Mouse (Mus musculus): ENCODE results near the gene Mrpl24. TPM values are rescaled to one million over a fixed set of nuclear protein-coding genes. Genes with fewer than 3 reads are reported as not detected.
A peak's percentile ranks its signal among the peaks of the same experiment; 100 is the strongest.
"Not testable (repeated sequence)": the region's sequence is repeated elsewhere in the genome, so short reads cannot be mapped to it uniquely, and the experiment has no call there.

The Mrpl24 gene
- polyA plus RNA-seq, 1 experiment from 2014 or later = 48.3 TPM

DNA sequence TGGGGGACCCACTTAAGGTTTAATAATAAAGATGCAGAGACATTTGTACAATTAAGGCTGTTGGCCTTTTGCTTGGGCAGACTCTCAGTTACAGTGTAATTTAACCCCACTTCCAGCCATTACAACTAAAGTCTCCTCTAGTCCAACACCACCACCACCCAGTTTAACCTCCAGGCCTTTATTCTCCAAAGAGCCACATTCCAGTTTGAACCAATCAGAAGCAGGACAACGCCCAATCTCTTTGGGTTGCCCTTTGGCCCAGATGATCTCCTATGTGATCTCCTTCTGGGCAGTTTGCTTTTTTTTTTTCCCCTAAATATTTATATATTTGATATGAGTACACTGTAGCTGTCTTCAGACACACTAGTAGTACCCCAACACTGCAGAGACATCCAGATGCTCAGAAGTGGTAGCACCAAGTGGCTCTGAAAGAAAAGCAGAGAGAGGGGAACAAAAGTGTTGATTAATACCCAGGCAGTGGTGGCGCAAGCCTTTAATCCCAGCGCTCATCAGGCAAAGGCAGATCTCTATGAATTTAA lies 25.9 kb upstream of the Mrpl24 start:
- 83% methylated on average over 3 of the region's 3 CpGs for WGBS
- H3K27ac ChIP-seq (ENCODE audit: low read depth, low read length) = no peak overlapping the region
- no peaks in the 10 kb centered on the region for H3K4me1 ChIP-seq (ENCODE audit: control insufficient read depth, insufficient read depth, low read depth, low read length)
- ATAC-seq = no peak
- no peak overlapping the region for H3K4me2 ChIP-seq (ENCODE audit: low read length)
- no peak overlapping the region for H3K9ac ChIP-seq (ENCODE audit: low read depth, low read length)
- H3K4me3 ChIP-seq (ENCODE audit: low read length) = no peak overlapping the region
- no peaks in the 10 kb centered on the region for H3K9me3 ChIP-seq (ENCODE audit: control insufficient read depth, low read length)
- H3K27me3 ChIP-seq (replicated peaks; ENCODE audit: control insufficient read depth, insufficient read depth, low read length) = no peaks in the 10 kb centered on the region
- no peaks in the 10 kb centered on the region for H3K36me3 ChIP-seq (ENCODE audit: control insufficient read depth, insufficient read depth, low read length)

DNA sequence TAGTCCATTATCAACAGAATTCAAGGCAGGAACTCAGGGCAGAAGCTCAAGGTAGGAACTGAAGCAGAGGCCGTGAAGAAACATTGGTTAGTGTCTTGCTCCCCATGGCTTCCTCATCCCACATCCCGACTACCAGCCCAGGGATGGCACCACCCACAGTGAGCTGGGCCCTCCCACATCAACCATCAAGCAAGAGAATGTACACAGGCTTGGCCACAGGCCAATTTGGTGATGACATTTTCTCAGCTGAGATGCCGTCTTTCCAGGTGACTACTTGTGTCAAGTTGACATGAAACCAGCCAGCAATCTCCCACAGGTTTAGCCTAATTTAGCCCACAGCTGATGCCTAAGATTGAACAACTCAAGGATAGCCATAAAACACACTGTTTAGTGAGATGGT lies 20.0 kb upstream of the Mrpl24 start:
- Histone ChIP-seq H3K9me3 (ENCODE audit: control insufficient read depth, low read length) (no peaks in the 10 kb centered on the region), H3K4me3 (ENCODE audit: low read length) (no peak overlapping the region), H3K27me3 (replicated peaks; ENCODE audit: control insufficient read depth, insufficient read depth, low read length) (no peaks in the 10 kb centered on the region), H3K9ac (ENCODE audit: low read depth, low read length) (no peak overlapping the region), H3K36me3 (ENCODE audit: control insufficient read depth, insufficient read depth, low read length) (no peaks in the 10 kb centered on the region), H3K4me2 (ENCODE audit: low read length) (no peak overlapping the region), H3K4me1 (ENCODE audit: control insufficient read depth, insufficient read depth, low read depth, low read length) (no peaks in the 10 kb centered on the region), H3K27ac (ENCODE audit: low read depth, low read length) (no peak overlapping the region)
- 73% methylated on average over 3 of the region's 3 CpGs for WGBS
- ATAC-seq = no peak

DNA sequence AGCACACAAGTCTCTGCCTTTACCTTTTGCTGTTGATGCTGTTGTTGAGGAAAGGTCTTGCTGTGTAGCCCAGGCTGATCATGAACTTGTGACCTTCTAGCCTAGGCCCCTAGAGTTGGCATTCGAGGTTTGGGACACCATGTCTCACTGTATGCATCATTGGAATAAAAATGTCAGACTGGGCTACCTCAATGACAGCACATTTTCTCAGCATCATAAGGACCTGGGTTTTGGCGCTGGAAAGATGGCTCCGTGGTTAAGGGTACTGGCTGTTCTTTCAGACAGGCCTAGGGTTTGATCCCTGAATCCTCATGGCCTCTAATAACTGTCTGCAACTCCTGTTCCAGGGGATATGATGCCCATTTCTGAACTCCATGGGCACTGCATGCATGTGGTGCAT lies 19.5 kb upstream of the Mrpl24 start:
- Histone ChIP-seq H3K9ac (ENCODE audit: low read depth, low read length) (no peak overlapping the region), H3K9me3 (ENCODE audit: control insufficient read depth, low read length) (no peaks in the 10 kb centered on the region), H3K4me3 (ENCODE audit: low read length) (no peak overlapping the region), H3K36me3 (ENCODE audit: control insufficient read depth, insufficient read depth, low read length) (no peaks in the 10 kb centered on the region), H3K4me2 (ENCODE audit: low read length) (no peak overlapping the region), H3K4me1 (ENCODE audit: control insufficient read depth, insufficient read depth, low read depth, low read length) (no peaks in the 10 kb centered on the region), H3K27ac (ENCODE audit: low read depth, low read length) (no peak overlapping the region), H3K27me3 (replicated peaks; ENCODE audit: control insufficient read depth, insufficient read depth, low read length) (no peaks in the 10 kb centered on the region)
- ATAC-seq = no peak
- 80% methylated on average over 3 of the region's 3 CpGs for WGBS

DNA sequence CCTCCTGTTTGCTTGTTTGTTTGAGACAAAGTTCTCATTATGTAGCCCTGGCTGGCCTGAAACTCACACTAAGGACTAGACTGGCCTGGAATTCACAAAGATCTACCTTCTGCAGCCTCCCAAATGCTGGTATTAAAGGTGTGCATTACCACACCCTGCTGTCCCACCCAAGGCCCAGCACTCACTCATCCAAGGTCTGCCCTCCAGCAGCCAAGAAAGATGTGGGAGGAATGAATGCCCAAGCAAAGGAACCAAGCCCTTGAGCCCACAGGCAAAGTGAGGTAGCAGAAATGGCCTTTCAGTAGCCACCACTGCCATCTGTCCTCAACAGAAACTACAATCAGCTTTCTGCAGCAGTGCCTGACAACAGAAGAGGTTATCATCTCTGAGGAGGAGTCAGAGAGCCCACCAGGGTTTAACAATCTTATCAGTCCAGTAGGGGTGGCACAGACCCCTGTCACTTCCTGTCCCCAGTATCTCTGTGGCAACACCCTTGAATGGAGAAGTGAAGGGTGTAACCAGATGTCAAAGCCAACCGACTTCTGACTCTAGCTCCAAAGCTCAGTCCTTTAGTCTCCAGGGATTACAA lies 18.2 kb upstream of the Mrpl24 start:
- WGBS = 50% methylated on average over 1 of the region's 1 CpGs

DNA sequence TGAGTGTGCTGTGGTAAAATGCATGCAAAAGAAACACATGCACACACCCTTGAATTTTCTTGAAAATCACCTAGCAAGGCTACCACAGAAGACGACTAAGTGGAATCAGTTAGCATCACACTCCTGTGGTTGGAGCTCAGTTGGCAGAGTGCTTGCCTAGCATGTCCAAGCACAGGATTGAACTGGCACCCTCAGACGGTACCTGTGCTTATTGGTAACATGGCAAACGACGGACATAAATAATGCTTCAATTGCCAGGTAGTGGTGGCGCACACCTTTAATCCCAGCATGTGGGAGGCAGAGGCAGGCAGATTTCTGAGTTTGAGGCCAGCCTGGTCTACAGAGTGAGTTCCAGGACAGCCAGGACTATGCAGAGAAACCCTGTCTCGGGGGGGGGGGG lies 17.3 kb upstream of the Mrpl24 start:
- not testable (repeated sequence) for H3K36me3 ChIP-seq (ENCODE audit: control insufficient read depth, insufficient read depth, low read length); ATAC-seq; H3K9me3 ChIP-seq (ENCODE audit: control insufficient read depth, low read length); H3K4me2 ChIP-seq (ENCODE audit: low read length); H3K9ac ChIP-seq (ENCODE audit: low read depth, low read length); H3K27me3 ChIP-seq (replicated peaks; ENCODE audit: control insufficient read depth, insufficient read depth, low read length); H3K27ac ChIP-seq (ENCODE audit: low read depth, low read length); H3K4me3 ChIP-seq (ENCODE audit: low read length); H3K4me1 ChIP-seq (ENCODE audit: control insufficient read depth, insufficient read depth, low read depth, low read length)
- WGBS = 91% methylated on average over 5 of the region's 6 CpGs

More for the DNA sequence above, 18.2 kb upstream of the Mrpl24 start:
- H3K4me1 ChIP-seq (ENCODE audit: control insufficient read depth, insufficient read depth, low read depth, low read length) = no peaks in the 10 kb centered on the region
- H3K4me2 ChIP-seq (ENCODE audit: low read length) = no peak overlapping the region
- no peak overlapping the region for H3K4me3 ChIP-seq (ENCODE audit: low read length)
- H3K36me3 ChIP-seq (ENCODE audit: control insufficient read depth, insufficient read depth, low read length) = no peaks in the 10 kb centered on the region
- no peak overlapping the region for H3K9ac ChIP-seq (ENCODE audit: low read depth, low read length)
- H3K27ac ChIP-seq (ENCODE audit: low read depth, low read length) = no peak overlapping the region
- no peaks in the 10 kb centered on the region for H3K27me3 ChIP-seq (replicated peaks; ENCODE audit: control insufficient read depth, insufficient read depth, low read length)
- no peak for ATAC-seq
- H3K9me3 ChIP-seq (ENCODE audit: control insufficient read depth, low read length) = no peaks in the 10 kb centered on the region

DNA sequence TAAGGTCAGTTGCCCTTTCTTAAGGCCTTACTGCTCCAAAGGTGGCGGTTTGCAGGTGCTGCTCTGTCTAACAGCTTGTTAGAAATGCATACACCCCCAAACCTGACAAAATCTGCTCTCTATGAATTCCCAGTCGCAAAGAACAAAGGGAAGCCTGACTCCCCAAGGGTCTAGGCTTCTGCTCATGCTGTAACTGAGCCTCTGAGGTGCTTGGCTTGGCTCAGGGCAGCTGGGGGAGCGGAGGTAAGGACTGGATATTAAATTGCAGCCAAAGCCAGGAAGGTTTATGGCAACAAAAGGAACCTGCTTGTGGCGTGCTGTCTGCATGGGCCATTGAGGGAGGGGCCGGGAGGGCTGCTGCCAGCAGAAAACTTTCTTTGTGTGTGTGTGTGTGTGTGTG lies 15.5 kb upstream of the Mrpl24 start:
- WGBS = 53% methylated on average over 5 of the region's 5 CpGs
- H3K4me2 ChIP-seq (ENCODE audit: low read length) = no peak overlapping the region
- H3K27me3 ChIP-seq (replicated peaks; ENCODE audit: control insufficient read depth, insufficient read depth, low read length) = no peaks in the 10 kb centered on the region
- no peak for ATAC-seq
- H3K36me3 ChIP-seq (ENCODE audit: control insufficient read depth, insufficient read depth, low read length) = no peaks in the 10 kb centered on the region
- no peak overlapping the region for H3K9ac ChIP-seq (ENCODE audit: low read depth, low read length)
- H3K27ac ChIP-seq (ENCODE audit: low read depth, low read length) = no peak overlapping the region
- H3K4me3 ChIP-seq (ENCODE audit: low read length) = no peak overlapping the region
- no peaks in the 10 kb centered on the region for H3K9me3 ChIP-seq (ENCODE audit: control insufficient read depth, low read length)
- H3K4me1 ChIP-seq (ENCODE audit: control insufficient read depth, insufficient read depth, low read depth, low read length) = peaks cover 15% of the 10 kb centered on the region

DNA sequence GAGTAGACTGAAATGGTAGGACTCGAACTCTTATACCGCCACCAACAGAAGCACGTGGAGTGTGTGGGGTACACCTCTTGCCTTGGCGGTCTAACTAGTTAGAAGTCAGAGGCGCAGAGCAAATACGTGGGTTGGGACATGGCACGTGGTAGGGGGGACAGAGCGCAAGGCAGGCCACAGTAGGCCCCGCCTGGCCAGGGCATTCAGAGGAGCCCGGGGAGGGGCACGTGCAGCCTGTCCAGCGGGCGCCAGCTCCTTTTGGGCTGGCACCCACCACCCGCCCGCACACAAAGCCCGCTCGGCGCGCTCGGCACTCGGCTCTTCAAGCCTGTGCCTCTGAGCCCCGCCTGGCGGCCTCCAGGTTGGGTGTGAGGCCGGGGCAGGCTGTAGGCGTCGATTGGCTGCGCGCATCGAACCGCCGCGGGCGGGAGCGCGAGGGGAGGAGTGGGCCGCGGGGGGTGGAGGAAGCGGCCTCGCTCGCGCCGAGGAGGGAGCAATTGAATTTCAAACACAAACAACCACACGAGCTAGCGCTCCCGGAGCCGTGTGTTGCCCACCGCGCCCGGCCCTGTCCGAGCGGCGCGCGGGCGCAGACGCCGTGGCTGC lies 13.3 kb upstream of the Mrpl24 start, which contains the start of gene Hdgf:
Gene Hdgf, plus strand, starts transcription at position 442 of the 606 bp plus-strand sequence.
- peaks cover 30% of the 10 kb centered on the region for H3K4me1 ChIP-seq (ENCODE audit: control insufficient read depth, insufficient read depth, low read depth, low read length)
- H3K27me3 ChIP-seq (replicated peaks; ENCODE audit: control insufficient read depth, insufficient read depth, low read length) = no peaks in the 10 kb centered on the region
- no peaks in the 10 kb centered on the region for H3K36me3 ChIP-seq (ENCODE audit: control insufficient read depth, insufficient read depth, low read length)
- WGBS = 0% methylated on average over 43 of the region's 57 CpGs
- no peaks in the 10 kb centered on the region for H3K9me3 ChIP-seq (ENCODE audit: control insufficient read depth, low read length)
- peak; percentile 96 for ATAC-seq
- H3K9ac ChIP-seq (ENCODE audit: low read depth, low read length) = peak within 1 kb of the TSS; percentile 90
- H3K4me3 ChIP-seq (ENCODE audit: low read length) = peak within 1 kb of the TSS; percentile 95
- H3K27ac ChIP-seq (ENCODE audit: low read depth, low read length) = peak within 1 kb of the TSS; percentile 94
- H3K4me2 ChIP-seq (ENCODE audit: low read length) = peak within 1 kb of the TSS; percentile 96

DNA sequence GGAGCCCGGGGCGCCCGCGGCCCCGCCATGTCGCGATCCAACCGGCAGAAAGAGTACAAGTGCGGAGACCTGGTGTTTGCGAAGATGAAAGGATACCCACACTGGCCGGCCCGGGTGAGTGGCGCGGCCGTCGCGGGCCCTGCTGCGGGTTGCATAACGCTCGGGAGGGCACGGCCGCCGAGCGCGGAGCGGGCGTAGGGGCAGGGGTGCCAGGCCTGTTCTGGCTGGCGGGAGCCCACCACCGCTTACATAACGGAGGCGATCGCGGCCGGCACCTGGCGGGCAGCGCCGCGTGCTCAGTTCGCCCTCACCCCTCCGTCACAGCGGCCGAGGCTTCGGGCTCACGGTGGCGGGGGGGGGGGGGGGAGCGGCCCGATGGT lies 12.7 kb upstream of the Mrpl24 start:
- Histone ChIP-seq H3K4me1 (ENCODE audit: control insufficient read depth, insufficient read depth, low read depth, low read length) (peaks cover 32% of the 10 kb centered on the region), H3K27ac (ENCODE audit: low read depth, low read length) (peak overlapping the region; percentile 94), H3K9me3 (ENCODE audit: control insufficient read depth, low read length) (no peaks in the 10 kb centered on the region), H3K4me2 (ENCODE audit: low read length) (peak overlapping the region; percentile 96), H3K4me3 (ENCODE audit: low read length) (peak overlapping the region; percentile 95), H3K36me3 (ENCODE audit: control insufficient read depth, insufficient read depth, low read length) (no peaks in the 10 kb centered on the region), H3K9ac (ENCODE audit: low read depth, low read length) (peak overlapping the region; percentile 90), H3K27me3 (replicated peaks; ENCODE audit: control insufficient read depth, insufficient read depth, low read length) (no peaks in the 10 kb centered on the region)
- 1% methylated on average over 18 of the region's 47 CpGs for WGBS
- peak; percentile 29 for ATAC-seq

DNA sequence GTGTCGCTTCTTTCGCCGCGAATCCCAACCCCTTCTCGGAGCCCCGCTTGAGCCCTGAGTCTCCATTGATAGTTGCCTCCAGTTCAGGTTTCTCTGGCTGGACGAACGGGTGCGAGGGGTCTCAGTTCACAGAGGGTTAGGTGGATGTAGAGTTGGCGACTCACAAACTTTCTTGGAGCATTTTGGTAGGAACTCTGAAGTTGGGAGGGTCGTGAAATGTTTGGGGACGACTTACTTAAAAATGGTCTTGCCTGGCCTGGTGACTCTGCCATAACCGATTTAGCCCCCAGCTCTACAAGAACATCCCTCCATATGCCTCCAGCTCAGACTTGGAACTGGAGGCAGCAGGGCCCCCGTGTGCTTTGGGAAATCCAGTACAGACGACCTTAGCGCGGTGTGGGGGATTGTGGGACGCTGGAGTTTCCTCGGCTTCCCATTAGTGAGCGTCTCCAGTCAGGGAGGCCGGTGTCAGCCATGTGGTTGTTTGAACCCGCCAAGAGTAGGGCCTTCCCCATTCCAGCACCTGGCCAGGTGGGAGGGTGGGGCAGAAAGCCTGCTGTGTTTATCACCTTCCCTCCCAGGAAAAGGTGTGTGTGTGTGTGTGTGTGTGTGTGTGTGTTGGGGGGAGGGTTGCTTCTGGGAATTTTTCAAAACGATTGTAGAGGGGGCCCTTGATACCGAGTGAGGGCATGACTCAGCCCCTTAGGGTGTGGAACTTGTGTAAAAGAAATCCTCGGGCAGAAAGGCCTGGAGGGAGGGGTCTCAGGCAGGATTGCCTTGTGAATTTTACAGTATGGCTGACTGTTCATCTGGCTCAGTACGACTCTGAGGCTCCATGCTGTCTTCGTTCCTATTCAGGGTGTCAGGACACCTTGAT lies 12.1 kb upstream of the Mrpl24 start:
- H3K27me3 ChIP-seq (replicated peaks; ENCODE audit: control insufficient read depth, insufficient read depth, low read length) = no peaks in the 10 kb centered on the region
- no peak for ATAC-seq
- H3K9ac ChIP-seq (ENCODE audit: low read depth, low read length) = peak overlapping the region; percentile 90
- WGBS = under 1% methylated on average over 24 of the region's 27 CpGs
- H3K4me1 ChIP-seq (ENCODE audit: control insufficient read depth, insufficient read depth, low read depth, low read length) = peaks cover 32% of the 10 kb centered on the region
- H3K4me2 ChIP-seq (ENCODE audit: low read length) = peak overlapping the region; percentile 96
- peak overlapping the region; percentile 94 for H3K27ac ChIP-seq (ENCODE audit: low read depth, low read length)
- peak overlapping the region; percentile 95 for H3K4me3 ChIP-seq (ENCODE audit: low read length)
- no peaks in the 10 kb centered on the region for H3K9me3 ChIP-seq (ENCODE audit: control insufficient read depth, low read length)
- no peaks in the 10 kb centered on the region for H3K36me3 ChIP-seq (ENCODE audit: control insufficient read depth, insufficient read depth, low read length)
